Mouse (Mus musculus): ENCODE data around the gene Nrg4. TPM values are rescaled to one million over a fixed set of nuclear protein-coding genes. Genes with fewer than 3 reads are reported as not detected.

Nrg4 gene
- polyA plus RNA-seq, 1 experiment from 2014 or later: 1.3 TPM

DNA sequence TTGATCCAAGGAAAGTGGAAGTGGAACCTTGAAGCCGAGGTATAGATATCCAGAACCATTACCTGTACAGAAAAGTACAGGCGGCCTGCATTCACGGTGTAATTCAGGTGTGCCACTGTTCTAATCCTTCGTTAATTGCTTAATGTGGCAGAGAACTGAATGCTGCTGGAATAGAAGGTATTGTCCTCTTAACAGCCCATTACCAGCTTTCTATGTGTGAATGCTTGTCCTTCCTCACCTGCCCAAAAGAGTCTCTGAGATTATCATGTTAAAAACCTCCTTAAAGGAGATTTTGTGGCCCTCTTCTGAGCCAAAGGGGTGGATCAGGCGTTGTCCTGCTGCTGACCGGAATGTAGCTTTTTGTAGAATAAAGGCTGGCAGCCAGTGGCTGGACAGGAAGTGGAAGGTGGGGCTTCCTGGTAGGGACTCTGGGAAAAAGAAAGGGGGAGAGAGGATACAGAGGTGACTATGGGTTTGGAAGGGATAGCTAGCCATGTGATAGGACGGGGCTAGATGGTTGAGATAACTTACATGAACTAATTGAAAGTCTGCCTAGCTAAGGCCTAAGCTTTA, 101.4 kb downstream of the Nrg4 start:
- no peak for ATAC-seq (ENCODE audit: low FRiP score, low read depth)
- H3K4me2 ChIP-seq (replicated peaks): no peak overlapping the region
- no peak overlapping the region for H3K27ac ChIP-seq
- no peaks in the 10 kb centered on the region for H3K4me1 ChIP-seq
- H3K36me3 ChIP-seq: peaks cover 56% of the 10 kb centered on the region
- H3K9ac ChIP-seq: no peak overlapping the region
- WGBS: 92% methylated on average over 7 of the region's 7 CpGs
- H3K27me3 ChIP-seq (replicated peaks): no peaks in the 10 kb centered on the region
- H3K9me3 ChIP-seq: no peaks in the 10 kb centered on the region
- no peak overlapping the region for H3K4me3 ChIP-seq

DNA sequence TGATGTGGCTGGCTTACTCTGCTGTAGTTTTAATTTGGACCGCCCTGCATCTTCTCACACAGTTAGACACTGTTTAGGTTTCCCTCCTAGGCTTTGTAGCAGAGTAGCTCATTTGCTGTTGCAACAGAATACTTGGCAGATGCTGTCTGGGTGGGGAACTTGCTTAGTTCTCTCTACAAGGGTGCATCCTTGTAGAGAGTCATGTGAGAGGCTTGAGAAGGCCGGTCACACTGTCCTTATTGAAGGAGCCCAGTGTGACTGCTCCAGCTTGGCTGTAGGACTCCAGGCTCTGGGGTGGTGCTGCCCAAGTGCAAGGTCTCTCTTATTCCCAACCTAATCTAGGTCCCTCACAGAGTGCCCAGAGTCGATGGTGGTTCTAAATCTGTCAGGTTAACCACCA, 109.3 kb downstream of the Nrg4 start:
- Histone ChIP-seq H3K27me3 (replicated peaks) (no peaks in the 10 kb centered on the region), H3K9ac (no peak overlapping the region), H3K4me1 (no peaks in the 10 kb centered on the region), H3K9me3 (no peaks in the 10 kb centered on the region), H3K4me3 (no peak overlapping the region), H3K27ac (no peak overlapping the region), H3K4me2 (replicated peaks) (no peak overlapping the region), H3K36me3 (peaks cover 89% of the 10 kb centered on the region)
- WGBS: 97% methylated on average over 3 of the region's 3 CpGs
- ATAC-seq (ENCODE audit: low FRiP score, low read depth): no peak

DNA sequence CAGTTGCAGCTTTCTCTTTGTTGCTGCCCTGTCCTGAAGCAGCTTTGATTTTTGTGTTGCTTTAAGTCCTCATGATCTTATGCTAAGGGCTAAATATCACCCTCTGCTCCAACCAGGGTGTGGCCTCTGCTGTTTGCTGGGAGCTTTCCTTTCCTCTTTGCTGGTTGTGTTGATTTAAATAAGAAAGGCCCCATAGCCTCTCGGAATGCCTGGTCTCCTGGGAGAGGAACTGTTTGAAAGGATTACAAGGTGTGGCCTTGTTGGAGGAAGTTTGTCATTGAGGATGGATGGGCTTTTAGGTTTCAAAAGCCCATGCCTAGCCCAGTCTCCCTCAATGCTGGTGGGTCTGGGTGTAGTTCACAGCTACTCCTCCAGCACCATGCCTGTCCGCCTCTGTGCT, 110.6 kb downstream of the Nrg4 start:
- Histone ChIP-seq H3K27ac (no peak overlapping the region), H3K27me3 (replicated peaks) (no peaks in the 10 kb centered on the region), H3K36me3 (peaks cover 76% of the 10 kb centered on the region), H3K4me2 (replicated peaks) (no peak overlapping the region), H3K9me3 (no peaks in the 10 kb centered on the region), H3K9ac (no peak overlapping the region), H3K4me3 (no peak overlapping the region), H3K4me1 (peaks cover 3% of the 10 kb centered on the region)
- WGBS: 67% methylated on average over 2 of the region's 2 CpGs
- ATAC-seq (ENCODE audit: low FRiP score, low read depth): no peak

DNA sequence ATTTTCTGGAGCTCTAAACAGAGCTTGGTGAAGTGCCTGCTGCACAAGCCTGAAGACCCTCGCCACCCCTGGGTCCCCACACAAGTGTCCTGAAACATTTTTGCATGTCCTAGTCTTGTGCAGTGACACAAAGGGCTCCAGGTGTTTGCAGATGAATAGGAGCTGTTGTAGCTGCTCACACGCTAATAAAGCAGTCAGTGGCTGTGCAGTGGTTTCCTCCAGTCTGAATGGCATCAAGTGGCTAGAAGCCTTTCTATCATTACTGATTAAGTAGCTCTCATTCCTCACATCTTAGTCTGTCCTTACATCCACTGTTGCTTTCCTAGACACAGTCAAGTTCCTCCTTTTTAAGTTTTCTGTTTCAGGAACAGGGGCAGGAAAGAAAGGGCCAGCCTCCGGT, 111.0 kb downstream of the Nrg4 start:
- Histone ChIP-seq H3K36me3 (peaks cover 72% of the 10 kb centered on the region), H3K27ac (no peak overlapping the region)

DNA sequence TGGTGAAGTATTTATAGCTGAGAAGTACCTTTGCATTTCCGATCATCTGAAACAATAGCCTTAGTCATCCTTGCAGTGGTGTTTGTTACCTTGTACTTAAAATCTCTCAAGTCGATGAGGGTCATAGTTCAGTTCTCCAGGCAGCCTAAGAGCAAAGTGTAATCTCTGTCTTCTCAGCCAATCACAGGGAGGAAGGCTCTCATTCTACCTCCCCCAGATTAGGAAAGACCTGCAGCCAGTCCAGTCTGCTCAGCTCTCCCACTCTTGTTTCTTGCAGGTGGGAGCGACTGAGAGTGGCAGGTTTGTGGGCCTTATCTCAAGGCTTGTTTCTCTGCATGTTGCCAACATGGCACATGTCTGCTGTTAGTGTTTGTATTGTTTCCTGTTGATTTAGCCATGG, 111.6 kb downstream of the Nrg4 start:
- ATAC-seq (ENCODE audit: low FRiP score, low read depth): no peak
- H3K27ac ChIP-seq: no peak overlapping the region
- H3K36me3 ChIP-seq: peaks cover 66% of the 10 kb centered on the region
- H3K4me3 ChIP-seq: no peak overlapping the region
- 87% methylated on average over 3 of the region's 3 CpGs for WGBS
- no peak overlapping the region for H3K9ac ChIP-seq
- peaks cover 6% of the 10 kb centered on the region for H3K4me1 ChIP-seq
- no peaks in the 10 kb centered on the region for H3K9me3 ChIP-seq
- H3K27me3 ChIP-seq (replicated peaks): no peaks in the 10 kb centered on the region
- no peak overlapping the region for H3K4me2 ChIP-seq (replicated peaks)

More for the DNA sequence above, 111.0 kb downstream of the Nrg4 start:
- Histone ChIP-seq H3K9ac (no peak overlapping the region), H3K4me3 (no peak overlapping the region), H3K27me3 (replicated peaks) (no peaks in the 10 kb centered on the region), H3K4me1 (peaks cover 4% of the 10 kb centered on the region), H3K4me2 (replicated peaks) (no peak overlapping the region), H3K9me3 (no peaks in the 10 kb centered on the region)
- no peak for ATAC-seq (ENCODE audit: low FRiP score, low read depth)
- 72% methylated on average over 3 of the region's 3 CpGs for WGBS

DNA sequence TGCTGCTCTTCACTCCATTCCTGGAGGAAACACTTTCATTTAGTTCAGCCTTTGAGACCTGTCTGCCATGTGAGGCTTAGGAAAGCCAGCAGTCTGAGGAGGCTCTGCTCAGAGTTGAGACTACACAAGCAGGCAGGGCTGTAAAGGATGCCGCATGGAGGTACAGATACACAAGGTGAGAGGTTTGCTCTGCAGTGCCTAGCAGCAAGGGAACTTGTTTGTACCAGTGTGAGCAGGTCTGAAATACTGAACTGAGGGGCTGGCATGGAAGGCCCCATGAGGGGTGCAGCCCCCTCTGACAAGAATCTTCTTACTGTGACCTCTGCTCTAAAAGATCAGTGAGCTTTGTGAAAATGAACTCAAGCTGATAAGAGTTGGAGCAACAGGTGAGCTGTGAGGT, 113.2 kb downstream of the Nrg4 start:
- no peak for ATAC-seq (ENCODE audit: low FRiP score, low read depth)
- WGBS: 100% methylated on average over 1 of the region's 1 CpGs
- no peaks in the 10 kb centered on the region for H3K27me3 ChIP-seq (replicated peaks)
- no peak overlapping the region for H3K9ac ChIP-seq
- H3K4me3 ChIP-seq: no peak overlapping the region
- peaks cover 13% of the 10 kb centered on the region for H3K4me1 ChIP-seq
- no peak overlapping the region for H3K27ac ChIP-seq
- H3K4me2 ChIP-seq (replicated peaks): no peak overlapping the region
- no peaks in the 10 kb centered on the region for H3K9me3 ChIP-seq
- peaks cover 52% of the 10 kb centered on the region for H3K36me3 ChIP-seq

DNA sequence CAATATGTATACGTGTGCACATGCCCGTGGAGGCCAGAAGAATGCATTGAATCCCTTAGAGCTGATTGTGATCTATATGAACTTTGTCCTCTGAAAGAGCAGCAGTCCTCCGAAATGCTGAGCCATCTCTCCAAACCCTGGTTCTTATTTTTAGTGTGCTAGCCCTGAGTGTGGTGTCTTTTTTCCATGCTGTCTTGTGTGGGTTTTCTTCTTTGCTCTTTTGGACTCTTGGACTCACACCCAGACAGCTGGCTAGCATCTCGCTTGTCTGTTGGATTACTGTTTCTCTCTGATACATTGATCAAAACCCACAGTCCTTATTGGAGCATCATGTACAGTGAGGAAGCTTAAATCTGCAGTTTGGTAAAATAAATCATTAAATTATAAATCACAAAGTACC, 115.0 kb downstream of the Nrg4 start:
- H3K4me1 ChIP-seq: peaks cover 17% of the 10 kb centered on the region
- no peak overlapping the region for H3K4me3 ChIP-seq
- H3K9me3 ChIP-seq: no peaks in the 10 kb centered on the region
- no peak for ATAC-seq (ENCODE audit: low FRiP score, low read depth)
- H3K27ac ChIP-seq: no peak overlapping the region
- H3K36me3 ChIP-seq: peaks cover 35% of the 10 kb centered on the region
- H3K27me3 ChIP-seq (replicated peaks): no peaks in the 10 kb centered on the region
- no peak overlapping the region for H3K9ac ChIP-seq
- WGBS: 96% methylated on average over 4 of the region's 4 CpGs
- H3K4me2 ChIP-seq (replicated peaks): no peak overlapping the region

DNA sequence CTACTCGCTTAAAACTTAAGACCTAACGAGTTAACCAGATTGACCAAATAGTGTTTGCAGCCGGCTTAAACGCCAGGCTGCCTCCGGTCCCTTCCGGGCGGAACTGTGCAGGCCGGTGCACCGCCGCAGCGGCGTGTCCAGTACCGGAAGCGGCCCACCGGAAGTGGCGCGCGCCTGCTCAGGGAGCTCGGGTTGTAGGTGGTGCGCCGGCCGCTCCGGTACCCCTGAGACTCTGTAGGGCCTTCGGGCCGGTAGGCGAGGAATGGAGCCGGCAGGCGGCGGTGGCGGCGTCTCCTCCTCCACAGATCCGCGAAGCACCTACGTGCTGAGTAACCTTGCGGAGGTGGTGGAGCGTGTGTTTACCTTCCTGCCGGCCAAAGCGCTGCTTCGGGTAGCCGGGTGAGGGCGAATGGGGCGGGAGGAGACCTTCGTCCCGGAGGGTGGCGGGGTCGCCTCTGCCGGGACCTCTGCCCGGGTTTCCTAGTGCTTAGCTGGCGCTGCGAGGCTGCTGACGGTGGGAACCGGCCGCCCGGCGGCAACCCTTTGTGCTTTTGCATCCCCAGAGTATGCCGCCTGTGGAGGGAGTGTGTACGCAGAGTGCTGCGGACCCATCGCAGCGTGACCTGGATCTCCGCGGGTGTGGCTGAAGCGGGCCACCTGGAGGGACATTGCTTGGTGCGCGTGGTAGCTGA, 117.7 kb downstream of the Nrg4 start, which contains the start of gene Fbxo22:
Fbxo22 (plus strand) TSS at position 136 of the 692 bp plus-strand sequence.
- peak within 1 kb of the TSS; percentile 84 for H3K27ac ChIP-seq
- H3K36me3 ChIP-seq: peaks cover 9% of the 10 kb centered on the region
- no peaks in the 10 kb centered on the region for H3K27me3 ChIP-seq (replicated peaks)
- peak within 1 kb of the TSS; percentile 82 for H3K4me2 ChIP-seq (replicated peaks)
- peak; percentile 100 for ATAC-seq (ENCODE audit: low FRiP score, low read depth)
- H3K4me1 ChIP-seq: peaks cover 17% of the 10 kb centered on the region
- no peaks in the 10 kb centered on the region for H3K9me3 ChIP-seq
- WGBS: under 1% methylated on average over 65 of the region's 65 CpGs
- peak within 1 kb of the TSS; percentile 86 for H3K9ac ChIP-seq
- peak within 1 kb of the TSS; percentile 72 for H3K4me3 ChIP-seq

DNA sequence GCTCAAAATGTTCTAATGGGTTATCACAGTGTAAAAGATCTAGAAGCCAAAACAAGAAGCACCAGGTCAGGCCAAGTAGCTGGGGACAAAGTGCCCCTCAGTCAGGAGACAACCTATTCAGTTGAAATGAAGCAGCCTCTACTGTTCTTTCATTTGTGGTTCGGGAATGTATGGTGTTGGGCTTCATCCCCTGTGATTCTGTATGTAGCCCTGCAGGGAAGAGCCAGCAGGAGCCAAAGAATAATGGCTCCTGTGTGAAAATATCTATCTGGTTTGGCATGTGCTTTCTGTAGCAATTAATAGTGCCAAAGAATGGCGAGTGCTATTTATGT, 118.2 kb downstream of the Nrg4 start:
- ATAC-seq (ENCODE audit: low FRiP score, low read depth): peak; percentile 51; the same call in 1 of the 2 replicates
- peaks cover 17% of the 10 kb centered on the region for H3K4me1 ChIP-seq
- no peaks in the 10 kb centered on the region for H3K9me3 ChIP-seq
- peak overlapping the region; percentile 82 for H3K4me2 ChIP-seq (replicated peaks)
- H3K27me3 ChIP-seq (replicated peaks): no peaks in the 10 kb centered on the region
- H3K4me3 ChIP-seq: peak overlapping the region; percentile 72
- 0% methylated on average over 2 of the region's 2 CpGs for WGBS
- peak overlapping the region; percentile 86 for H3K9ac ChIP-seq
- 0 out of 2 replicates have a peak overlapping the region, but pooled peaks have one; percentile 84 for H3K27ac ChIP-seq
- peaks cover 7% of the 10 kb centered on the region; the same call in 1 of the 2 replicates for H3K36me3 ChIP-seq

DNA sequence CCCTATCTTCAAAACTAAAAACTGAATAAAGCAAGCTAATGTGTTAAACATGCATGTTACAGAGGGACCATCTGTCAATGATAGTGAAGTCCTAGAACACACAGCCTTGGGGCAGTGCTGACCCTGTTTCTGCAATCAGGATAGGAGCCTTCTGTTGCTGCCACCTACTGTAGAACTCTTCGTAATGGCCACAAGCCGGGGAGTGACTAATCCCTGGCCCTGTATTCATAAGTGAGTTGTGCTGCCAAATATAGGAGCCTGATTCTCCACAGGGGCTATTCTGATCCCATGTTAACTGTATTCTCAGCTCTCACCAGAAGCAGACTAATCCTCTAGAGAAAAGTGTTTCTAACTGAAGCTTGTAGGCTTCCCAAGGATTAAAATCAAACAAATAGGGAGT, 127.3 kb downstream of the Nrg4 start:
- Histone ChIP-seq H3K27me3 (replicated peaks) (no peaks in the 10 kb centered on the region), H3K36me3 (peaks cover 19% of the 10 kb centered on the region; the same call in 1 of the 2 replicates), H3K4me2 (replicated peaks) (no peak overlapping the region), H3K4me3 (no peak overlapping the region), H3K27ac (no peak overlapping the region), H3K9me3 (no peaks in the 10 kb centered on the region), H3K9ac (no peak overlapping the region), H3K4me1 (no peaks in the 10 kb centered on the region)
- WGBS: 72% methylated on average over 2 of the region's 2 CpGs
- no peak for ATAC-seq (ENCODE audit: low FRiP score, low read depth)

DNA sequence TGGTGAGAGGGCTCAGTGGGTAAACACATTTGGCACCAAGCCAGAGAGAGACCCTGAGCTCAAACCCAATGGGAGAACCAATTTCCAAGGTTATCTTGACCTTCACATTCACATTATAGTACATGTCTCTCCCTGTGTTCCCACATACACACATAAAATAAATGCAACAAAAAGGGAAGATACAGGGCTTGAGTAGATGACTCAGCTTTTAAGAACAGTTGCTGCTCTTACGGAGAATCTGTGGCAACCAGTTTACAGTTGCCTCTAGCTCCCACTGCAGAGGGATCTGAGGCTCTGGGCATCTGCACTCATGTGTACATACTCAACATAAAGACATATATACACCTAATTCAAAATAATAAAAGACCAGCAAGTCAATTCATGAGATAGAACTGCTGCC, 128.4 kb downstream of the Nrg4 start:
- Histone ChIP-seq H3K9me3 (no peaks in the 10 kb centered on the region), H3K4me2 (replicated peaks) (no peak overlapping the region), H3K27me3 (replicated peaks) (no peaks in the 10 kb centered on the region), H3K4me1 (no peaks in the 10 kb centered on the region), H3K27ac (no peak overlapping the region), H3K9ac (no peak overlapping the region), H3K36me3 (peaks cover 22% of the 10 kb centered on the region; the same call in 1 of the 2 replicates), H3K4me3 (no peak overlapping the region)
- 93% methylated on average over 1 of the region's 1 CpGs for WGBS
- no peak for ATAC-seq (ENCODE audit: low FRiP score, low read depth)

DNA sequence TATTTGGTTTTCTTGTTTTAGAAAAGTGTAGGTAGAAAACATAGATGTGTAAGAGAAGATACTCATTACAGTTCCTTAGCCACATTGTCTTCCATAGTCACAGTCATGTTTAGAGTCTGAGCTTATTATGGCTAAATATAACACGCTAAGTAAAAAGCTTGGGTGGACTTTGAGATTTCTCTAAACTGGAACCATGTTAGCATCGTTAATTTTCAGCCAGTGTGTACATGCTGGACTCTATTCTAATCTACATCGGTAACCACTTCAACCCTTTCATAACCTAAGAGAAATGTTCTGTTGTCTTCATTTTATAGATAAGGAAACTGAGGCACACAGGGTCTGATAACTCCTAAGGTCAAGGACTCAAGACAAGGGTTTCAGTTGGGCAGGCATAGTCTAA, 130.8 kb downstream of the Nrg4 start:
- WGBS: 97% methylated on average over 3 of the region's 3 CpGs

DNA sequence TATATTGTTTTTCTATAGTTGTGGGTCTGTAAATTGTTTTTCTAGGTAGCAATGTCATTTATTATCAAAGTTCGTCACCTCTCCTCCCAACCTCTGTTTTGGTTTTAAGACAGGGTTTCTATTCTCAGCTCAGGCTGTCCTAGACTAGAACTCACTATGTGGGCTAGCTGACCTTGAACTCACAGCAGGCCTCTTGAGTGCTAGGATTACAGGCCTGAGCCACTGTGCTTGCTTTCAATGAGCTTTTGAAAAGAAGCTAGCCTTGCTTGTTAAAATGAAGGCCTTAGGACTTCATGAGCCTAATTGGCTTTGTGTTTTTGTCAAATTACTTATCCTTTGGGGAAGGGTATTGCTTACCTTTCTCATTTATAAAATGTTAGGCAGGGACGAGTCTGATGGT, 152.4 kb downstream of the Nrg4 start:
- Histone ChIP-seq H3K4me1 (no peaks in the 10 kb centered on the region), H3K27me3 (replicated peaks) (no peaks in the 10 kb centered on the region), H3K9me3 (no peaks in the 10 kb centered on the region), H3K27ac (no peak overlapping the region), H3K4me2 (replicated peaks) (no peak overlapping the region), H3K4me3 (no peak overlapping the region), H3K9ac (no peak overlapping the region), H3K36me3 (peaks cover 10% of the 10 kb centered on the region; the same call in 1 of the 2 replicates)
- WGBS: 90% methylated on average over 2 of the region's 2 CpGs
- ATAC-seq (ENCODE audit: low FRiP score, low read depth): no peak

More for the DNA sequence above, 130.8 kb downstream of the Nrg4 start:
- no peak overlapping the region for H3K27ac ChIP-seq
- H3K4me3 ChIP-seq: no peak overlapping the region
- H3K4me2 ChIP-seq (replicated peaks): no peak overlapping the region
- H3K36me3 ChIP-seq: peaks cover 22% of the 10 kb centered on the region; the same call in 1 of the 2 replicates
- H3K27me3 ChIP-seq (replicated peaks): no peaks in the 10 kb centered on the region
- no peak for ATAC-seq (ENCODE audit: low FRiP score, low read depth)
- H3K9me3 ChIP-seq: no peaks in the 10 kb centered on the region
- H3K4me1 ChIP-seq: no peaks in the 10 kb centered on the region
- no peak overlapping the region for H3K9ac ChIP-seq
